Mouse (Mus musculus) kidney, adult 2 months (tissue): ENCODE data around the gene Fbln5.

Experiments
- CTCF ChIP-seq: fragments of 200-500 bp; conservative IDR thresholded peaks from 2 replicates; pipeline ENCODE4 v1.5.1; 2011; ENCODE audit warnings: low read depth, mild to moderate bottlenecking, control low read depth, low read length, moderate library complexity, mixed read lengths; ENCODE audit not compliant: insufficient read depth, insufficient read length
- POLR2A ChIP-seq: fragments of 200-500 bp; IDR thresholded peaks from one replicate; pipeline ENCODE4 v1.6.1; 2011; ENCODE audit warnings: low read depth, low read length, control low read depth

- TF ChIP-seq POLR2A (no peak), CTCF (no peak)
Measured at GRCm38 (mm10) chr12:101818246-101818607, 628 bp downstream of the Fbln5 start.
